Mouse (Mus musculus): Measurements from ENCODE around the gene Ctnnd2.

GRCm38 (mm10) chr15:30512467-30512866 is 340.1 kb downstream of the Ctnnd2 start:
- TF ChIP-seq CTCF (IDR thresholded peaks at IDR 0.05; ENCODE audit: insufficient read depth, low read length) = no peak
- TF ChIP-seq POLR2A (IDR thresholded peaks at IDR 0.05; ENCODE audit: borderline replicate concordance, extremely low read depth, low read depth, low read length) = no peak

Data from lung, adult 2 months (tissue).